Comparison of ENCODE assay signal across 9 mouse cellular contexts in genomic region chr7:79729743-79730370, GRCm38 (mm10). TPM values are rescaled to one million over a fixed set of nuclear protein-coding genes. Genes with fewer than 3 reads are reported as not detected.
A peak's percentile ranks its signal among the peaks of the same experiment; 100 is the strongest.
DNase-seq lines count a peak whose midpoint lies in the region; ATAC-seq and TF ChIP-seq lines count a peak whose summit lies in the region.
"Had no signal": no experiment of that assay in that cellular context is flagged by ENCODE, and none has a peak within 500 bp of the region (broad histone marks: within the 10 kb centered on the region; RNA-seq: fewer than 3 reads in every experiment).

No protein-coding gene starts in this region.

- no peak overlapping the region for H3K4me2 ChIP-seq in liver, embryonic 12.5 days
- H3K4me2 ChIP-seq in liver, embryonic 11.5 days = no peak overlapping the region
- no peak overlapping the region for H3K4me2 ChIP-seq in midbrain, postnatal 0 days (ENCODE audit: low read depth, low read length, poor library complexity, severe bottlenecking)
- H3K4me2 ChIP-seq: liver, embryonic 13.5 days had no signal

- peaks cover 34% of the 10 kb centered on the region for H3K27me3 ChIP-seq in liver, embryonic 12.5 days (replicated peaks)
- H3K27me3 ChIP-seq in liver, embryonic 11.5 days (replicated peaks; ENCODE audit: control insufficient read depth, insufficient read depth, low read length) = peaks cover 7% of the 10 kb centered on the region
- H3K27me3 ChIP-seq in midbrain, postnatal 0 days (ENCODE audit: insufficient read depth, low read length) = no peaks in the 10 kb centered on the region

- TF ChIP-seq CTCF in midbrain, postnatal 0 days (IDR thresholded peaks at IDR 0.05) = peak; percentile 42

- intact Hi-C loops in left cerebral cortex, postnatal 25 days (cut with DNase I) = loop anchor here (2.0 to 5.0 kb wide), 2 partner anchors 117 to 238 kb away; no protein-coding TSS in a partner anchor

- WGBS in liver, embryonic 12.5 days (ENCODE audit: insufficient replicate concordance) = 58% methylated on average over 11 of the region's 11 CpGs
- WGBS in liver, embryonic 11.5 days = 60% methylated on average over 11 of the region's 11 CpGs
- WGBS in midbrain, postnatal 0 days = 74% methylated on average over 11 of the region's 11 CpGs

- no peak overlapping the region for H3K9ac ChIP-seq in liver, embryonic 12.5 days
- no peak overlapping the region for H3K9ac ChIP-seq in liver, embryonic 11.5 days (ENCODE audit: low read depth, low read length)
- no peak overlapping the region for H3K9ac ChIP-seq in midbrain, postnatal 0 days (replicated peaks; ENCODE audit: low read length, poor library complexity, severe bottlenecking)
- H3K9ac ChIP-seq: liver, embryonic 13.5 days had no signal

- H3K27ac ChIP-seq in liver, embryonic 12.5 days = no peak overlapping the region
- H3K27ac ChIP-seq in liver, embryonic 11.5 days (ENCODE audit: low read depth, low read length) = no peak overlapping the region
- no peak overlapping the region for H3K27ac ChIP-seq in midbrain, postnatal 0 days (ENCODE audit: low read depth, low read length)
- H3K27ac ChIP-seq: liver, embryonic 13.5 days had no signal

- 0 out of 2 replicates have a peak, but pooled peaks have one; percentile 16 for ATAC-seq in liver, embryonic 12.5 days
- no peak for ATAC-seq in liver, embryonic 11.5 days (replicated peaks; ENCODE audit: low FRiP score)
- ATAC-seq in midbrain, postnatal 0 days (ENCODE audit: low FRiP score) = no peak; the same call in 1 of the 2 replicates

- DNase-seq in embryo, embryonic 10 days (ENCODE audit: low spot score) = peak; percentile 20
- no peak for DNase-seq in embryo, embryonic 9.5 days (ENCODE audit: extremely low spot score)
- DNase-seq in liver, embryonic 11.5 days (ENCODE audit: low spot score) = no peak
- peak; percentile 63 for DNase-seq in adrenal gland, postnatal 10 days
- DNase-seq in midbrain, postnatal 0 days (ENCODE audit: low spot score) = no peak
- no peak for DNase-seq in left cerebral cortex, postnatal 25 days (ENCODE audit: low spot score in 2 of 2)
- DNase-seq in right cerebral cortex, postnatal 4 days = no peak

- no peak overlapping the region for H3K4me3 ChIP-seq in liver, embryonic 12.5 days
- no peak overlapping the region for H3K4me3 ChIP-seq in liver, embryonic 11.5 days (ENCODE audit: low read depth, low read length)
- H3K4me3 ChIP-seq in midbrain, postnatal 0 days (ENCODE audit: low read depth, low read length) = no peak overlapping the region
- H3K4me3 ChIP-seq: liver, embryonic 13.5 days had no signal

- no peaks in the 10 kb centered on the region for H3K9me3 ChIP-seq in liver, embryonic 12.5 days (replicated peaks)
- H3K9me3 ChIP-seq in liver, embryonic 11.5 days (ENCODE audit: control insufficient read depth, low read length) = no peaks in the 10 kb centered on the region
- H3K9me3 ChIP-seq in midbrain, postnatal 0 days (ENCODE audit: low read length) = no peaks in the 10 kb centered on the region
- H3K9me3 ChIP-seq: liver, embryonic 13.5 days had no signal

- no peaks in the 10 kb centered on the region for H3K36me3 ChIP-seq in liver, embryonic 12.5 days
- H3K36me3 ChIP-seq in liver, embryonic 11.5 days (ENCODE audit: control insufficient read depth, insufficient read depth, low read length) = no peaks in the 10 kb centered on the region
- no peaks in the 10 kb centered on the region for H3K36me3 ChIP-seq in midbrain, postnatal 0 days (ENCODE audit: insufficient read depth, low read length)
- H3K36me3 ChIP-seq: liver, embryonic 13.5 days had no signal

- H3K4me1 ChIP-seq in liver, embryonic 12.5 days = no peaks in the 10 kb centered on the region
- no peaks in the 10 kb centered on the region for H3K4me1 ChIP-seq in liver, embryonic 11.5 days (replicated peaks; ENCODE audit: control insufficient read depth, insufficient read depth, low read length)
- H3K4me1 ChIP-seq in midbrain, postnatal 0 days (ENCODE audit: insufficient read depth, low read length) = no peaks in the 10 kb centered on the region
- H3K4me1 ChIP-seq: liver, embryonic 13.5 days had no signal

RNA-seq across cellular contexts. Expression of gene Plin1, which starts 2.8 kb away (rescaled TPM):
- polyA plus RNA-seq in liver, embryonic 12.5 days (2016; fragmentation: Nextera tagmentation; extraction: Ambion mirVana) = not detected in 2 replicates
- not detected in 2 replicates for polyA plus RNA-seq in liver, embryonic 11.5 days (2014; fragmentation: Nextera tagmentation; extraction: Ambion mirVana)
- total RNA-seq in adrenal gland, postnatal 10 days (2021) = 100 to 1,000 TPM; 750 to 928 TPM
- 0.14 and 0.44 TPM in 2 replicates for total RNA-seq in midbrain, postnatal 0 days (2014; rRNA removed)
- polyA plus RNA-seq in midbrain, postnatal 0 days (2015; fragmentation: Nextera tagmentation; extraction: Ambion mirVana) = 0.23 and 0.33 TPM in 2 replicates
- not detected for total RNA-seq in left cerebral cortex, postnatal 25 days (2021)
- polyA plus RNA-seq: liver, embryonic 13.5 days had no signal

RNA-seq across cellular contexts. Expression of gene Pex11a, which starts 13.1 kb away (rescaled TPM):
- 1.3 TPM in 2 replicates for polyA plus RNA-seq in liver, embryonic 12.5 days (2016; fragmentation: Nextera tagmentation; extraction: Ambion mirVana)
- polyA plus RNA-seq in liver, embryonic 11.5 days (2014; fragmentation: Nextera tagmentation; extraction: Ambion mirVana) = 2.3 and 2.9 TPM in 2 replicates
- total RNA-seq in adrenal gland, postnatal 10 days (2021) = 10 to 100 TPM; 41.0 to 47.0 TPM
- 3.4 and 3.6 TPM in 2 replicates for total RNA-seq in midbrain, postnatal 0 days (2014; rRNA removed)
- 11.9 and 12.3 TPM in 2 replicates for polyA plus RNA-seq in midbrain, postnatal 0 days (2015; fragmentation: Nextera tagmentation; extraction: Ambion mirVana)
- total RNA-seq in left cerebral cortex, postnatal 25 days (2021) = 1 to 10 TPM; 9.4 to 9.8 TPM

RNA-seq across cellular contexts. Expression of gene Wdr93, which starts 13.1 kb away (rescaled TPM):
- 0.07 and 0.11 TPM in 2 replicates for polyA plus RNA-seq in liver, embryonic 12.5 days (2016; fragmentation: Nextera tagmentation; extraction: Ambion mirVana)
- polyA plus RNA-seq in liver, embryonic 11.5 days (2014; fragmentation: Nextera tagmentation; extraction: Ambion mirVana) = 0.21 TPM in 1 of 2 replicates, not detected in the other
- 1 to 10 TPM; 1.5 to 2.5 TPM for total RNA-seq in adrenal gland, postnatal 10 days (2021)
- total RNA-seq in midbrain, postnatal 0 days (2014; rRNA removed) = 0.19 and 0.27 TPM in 2 replicates
- 0.32 TPM in 1 of 2 replicates, not detected in the other for polyA plus RNA-seq in midbrain, postnatal 0 days (2015; fragmentation: Nextera tagmentation; extraction: Ambion mirVana)
- under 1 TPM in 1 of 2 experiments, not detected in 1; 0.25 TPM for total RNA-seq in left cerebral cortex, postnatal 25 days (2021)

RNA-seq across cellular contexts. Expression of gene Kif7, which starts 14.3 kb away (rescaled TPM):
- 1.4 and 1.7 TPM in 2 replicates for polyA plus RNA-seq in liver, embryonic 12.5 days (2016; fragmentation: Nextera tagmentation; extraction: Ambion mirVana)
- 2.3 and 3.0 TPM in 2 replicates for polyA plus RNA-seq in liver, embryonic 11.5 days (2014; fragmentation: Nextera tagmentation; extraction: Ambion mirVana)
- total RNA-seq in adrenal gland, postnatal 10 days (2021) = 1 to 10 TPM; 4.9 to 5.7 TPM
- total RNA-seq in midbrain, postnatal 0 days (2014; rRNA removed) = 5.5 and 5.6 TPM in 2 replicates
- polyA plus RNA-seq in midbrain, postnatal 0 days (2015; fragmentation: Nextera tagmentation; extraction: Ambion mirVana) = 1.5 and 1.7 TPM in 2 replicates
- 1 to 10 TPM; 1.1 to 1.7 TPM for total RNA-seq in left cerebral cortex, postnatal 25 days (2021)

Comparison
In these comparisons a context has a peak if more than half of its experiments do, and no peak if none do; other contexts are left out.
1. DNase-seq: peak in embryo, embryonic 10 days (single experiment) and adrenal gland, postnatal 10 days (single experiment); none in embryo, embryonic 9.5 days (single experiment), liver, embryonic 11.5 days (single experiment), midbrain, postnatal 0 days (single experiment), left cerebral cortex, postnatal 25 days (0 of 2) and right cerebral cortex, postnatal 4 days (single experiment).
2. RNA of gene Plin1, which starts 2.8 kb away (total RNA-seq): 750 to 928 TPM in adrenal gland, postnatal 10 days; 0.14 to 0.44 TPM in midbrain, postnatal 0 days and not detected in left cerebral cortex, postnatal 25 days; every median in the first group is over 100 times any median in the second.